Mouse (Mus musculus): Measurements from ENCODE around the gene Tle3. TPM values are rescaled to one million over a fixed set of nuclear protein-coding genes. Genes with fewer than 3 reads are reported as not detected.

The Tle3 gene
- total RNA-seq, 2 experiments from 2014 or later: 69.2 to 71.5 TPM

GRCm38 (mm10) chr9:61402716-61403115 is 30.6 kb downstream of the Tle3 start:
- intact Hi-C loops (cut with DNase I): no loop called here

DNA sequence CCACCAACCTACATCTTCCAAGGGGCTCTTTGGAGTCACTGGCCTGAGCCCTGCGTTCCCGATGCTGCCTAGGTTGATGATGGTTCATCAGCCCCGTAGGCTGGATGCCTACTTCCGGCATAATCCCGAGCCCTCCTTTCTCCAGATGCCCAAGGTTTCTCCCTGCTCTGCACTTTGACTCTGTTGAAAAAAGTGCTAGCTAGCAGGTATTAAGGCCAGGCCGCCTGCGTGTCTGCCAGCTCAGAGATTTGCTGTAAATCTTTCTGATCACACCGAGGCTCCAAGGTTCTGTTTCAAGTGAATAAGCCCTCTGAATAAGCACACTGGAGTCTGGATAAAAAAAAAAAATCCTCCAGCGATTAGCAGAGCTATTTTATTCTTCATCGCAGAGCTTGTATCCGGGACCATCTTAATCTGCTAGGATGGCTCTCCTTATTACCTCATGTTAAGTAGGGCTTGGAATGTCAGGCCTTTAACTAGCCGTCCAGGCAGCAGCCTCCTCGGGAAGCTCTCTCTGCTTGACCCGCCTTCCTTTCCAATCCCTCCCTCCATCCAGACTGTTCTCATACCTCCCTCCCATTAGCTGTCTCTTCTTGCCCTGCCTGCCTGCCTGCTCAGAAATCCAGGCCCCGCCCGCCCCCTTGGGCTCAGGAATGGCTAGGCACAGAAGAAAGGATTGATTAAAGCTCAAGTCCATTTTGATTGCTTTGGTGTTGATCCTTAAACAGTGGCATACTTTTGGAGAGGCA is 31.9 kb downstream of the Tle3 start:
- Histone ChIP-seq H3K4me3 (no peak overlapping the region), H3K27ac (no peak overlapping the region)
- DNase-seq (ENCODE audit: extremely low spot score in 1 of 2, low spot score in 2 of 2): no peak
- intact Hi-C loops (cut with DNase I): no loop called here
- TF ChIP-seq CTCF (IDR thresholded peaks at IDR 0.05): no peak

More at GRCm38 (mm10) chr9:61402716-61403115, 30.6 kb downstream of the Tle3 start:
- no peak overlapping the region for H3K27ac ChIP-seq
- DNase-seq (ENCODE audit: extremely low spot score in 1 of 2, low spot score in 2 of 2): no peak
- no peak for TF ChIP-seq CTCF (IDR thresholded peaks at IDR 0.05)
- H3K4me3 ChIP-seq: no peak overlapping the region

- no peak for DNase-seq (ENCODE audit: extremely low spot score in 1 of 2, low spot score in 2 of 2)
- intact Hi-C loops (cut with DNase I): no loop called here
- no peak overlapping the region for H3K4me3 ChIP-seq
- no peak for TF ChIP-seq CTCF (IDR thresholded peaks at IDR 0.05)
- no peak overlapping the region for H3K27ac ChIP-seq
These were observed 32.4 kb downstream of the Tle3 start for GRCm38 (mm10) chr9:61404615-61404980.

DNA sequence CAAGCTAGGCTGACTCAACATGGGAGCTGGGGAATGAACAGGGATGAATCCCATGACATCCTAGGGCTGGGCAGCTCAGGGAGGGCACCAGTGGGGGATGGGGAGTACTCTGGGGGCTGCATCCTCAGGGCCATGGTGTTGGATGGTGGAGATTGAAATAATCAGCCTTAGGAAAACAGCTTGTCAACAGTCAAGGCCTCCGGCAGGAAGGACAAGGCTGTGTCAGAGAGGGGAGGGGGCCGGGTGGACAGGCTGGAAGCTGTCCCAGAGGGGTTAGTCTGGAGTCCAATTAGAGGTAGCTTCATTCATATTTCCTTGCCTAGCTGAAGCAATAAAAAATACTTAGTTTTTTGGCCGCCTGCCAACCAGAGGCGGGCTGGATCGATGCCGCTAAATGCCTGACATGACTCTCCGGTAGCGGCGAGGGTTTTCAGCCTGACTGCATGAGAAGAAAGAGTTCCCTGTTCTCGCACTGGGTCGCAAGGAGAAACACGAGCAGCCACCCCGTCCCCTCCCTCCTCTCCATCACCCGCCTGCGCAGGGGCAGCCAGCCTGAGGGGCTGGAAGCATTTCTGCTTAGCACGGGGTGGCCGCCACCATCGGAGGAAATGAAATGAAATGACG is 32.9 kb downstream of the Tle3 start:
- Histone ChIP-seq H3K27ac (no peak overlapping the region; the same call in 1 of the 2 replicates), H3K4me3 (peak overlapping the region; percentile 25)
- peak; percentile 68 to 82 for DNase-seq (ENCODE audit: extremely low spot score in 1 of 2, low spot score in 2 of 2)
- TF ChIP-seq CTCF (IDR thresholded peaks at IDR 0.05): no peak
- intact Hi-C loops (cut with DNase I): loop anchor here (1.0 kb wide), 1 partner anchor 32 kb away; no protein-coding TSS in a partner anchor

DNA sequence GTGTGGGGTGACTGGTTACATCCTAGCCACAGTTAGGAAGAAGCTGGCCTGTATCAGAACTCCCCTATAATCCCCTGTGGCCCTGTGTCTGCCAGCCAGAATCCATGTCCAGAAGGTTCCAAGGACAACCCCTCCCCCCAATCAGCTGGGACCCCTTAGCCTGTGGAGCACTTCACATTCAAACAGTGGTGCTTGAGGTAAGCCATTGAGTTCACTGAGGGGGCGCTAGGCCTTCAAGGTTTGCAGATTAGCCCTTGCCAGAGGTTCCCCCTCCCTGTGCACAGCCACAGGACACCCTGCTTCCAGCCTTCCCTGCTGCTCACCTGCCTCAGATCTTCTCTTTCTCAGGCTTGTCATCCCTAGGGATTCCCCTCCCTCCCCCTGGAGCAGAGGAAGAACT is 34.2 kb downstream of the Tle3 start:
- no peak for TF ChIP-seq CTCF (IDR thresholded peaks at IDR 0.05)
- intact Hi-C loops (cut with DNase I): no loop called here
- H3K27ac ChIP-seq: no peak overlapping the region

DNA sequence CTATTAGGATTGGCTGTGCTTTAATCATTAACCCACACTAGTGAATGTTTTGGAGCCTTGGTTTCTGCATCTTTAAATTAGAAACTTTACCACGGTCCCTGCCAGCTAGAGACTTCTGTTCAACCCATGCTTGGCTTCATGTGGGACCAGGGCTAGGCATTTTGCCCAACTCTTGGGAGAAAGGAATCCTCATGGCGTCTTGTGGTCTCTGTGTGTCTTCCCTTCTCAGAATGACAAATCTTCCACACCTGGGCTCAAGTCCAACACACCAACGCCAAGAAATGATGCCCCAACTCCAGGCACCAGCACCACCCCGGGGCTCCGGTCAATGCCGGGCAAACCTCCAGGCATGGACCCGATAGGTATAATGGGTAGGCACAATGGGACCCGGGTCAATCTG is 36.9 kb downstream of the Tle3 start:
- no peak for TF ChIP-seq CTCF (IDR thresholded peaks at IDR 0.05)
- Histone ChIP-seq H3K27ac (no peak overlapping the region), H3K4me3 (no peak overlapping the region)
- intact Hi-C loops (cut with DNase I): no loop called here
- no peak for DNase-seq (ENCODE audit: extremely low spot score in 1 of 2, low spot score in 2 of 2)

More for the DNA sequence above, 34.2 kb downstream of the Tle3 start:
- DNase-seq (ENCODE audit: extremely low spot score in 1 of 2, low spot score in 2 of 2): no peak
- H3K4me3 ChIP-seq: no peak overlapping the region

DNA sequence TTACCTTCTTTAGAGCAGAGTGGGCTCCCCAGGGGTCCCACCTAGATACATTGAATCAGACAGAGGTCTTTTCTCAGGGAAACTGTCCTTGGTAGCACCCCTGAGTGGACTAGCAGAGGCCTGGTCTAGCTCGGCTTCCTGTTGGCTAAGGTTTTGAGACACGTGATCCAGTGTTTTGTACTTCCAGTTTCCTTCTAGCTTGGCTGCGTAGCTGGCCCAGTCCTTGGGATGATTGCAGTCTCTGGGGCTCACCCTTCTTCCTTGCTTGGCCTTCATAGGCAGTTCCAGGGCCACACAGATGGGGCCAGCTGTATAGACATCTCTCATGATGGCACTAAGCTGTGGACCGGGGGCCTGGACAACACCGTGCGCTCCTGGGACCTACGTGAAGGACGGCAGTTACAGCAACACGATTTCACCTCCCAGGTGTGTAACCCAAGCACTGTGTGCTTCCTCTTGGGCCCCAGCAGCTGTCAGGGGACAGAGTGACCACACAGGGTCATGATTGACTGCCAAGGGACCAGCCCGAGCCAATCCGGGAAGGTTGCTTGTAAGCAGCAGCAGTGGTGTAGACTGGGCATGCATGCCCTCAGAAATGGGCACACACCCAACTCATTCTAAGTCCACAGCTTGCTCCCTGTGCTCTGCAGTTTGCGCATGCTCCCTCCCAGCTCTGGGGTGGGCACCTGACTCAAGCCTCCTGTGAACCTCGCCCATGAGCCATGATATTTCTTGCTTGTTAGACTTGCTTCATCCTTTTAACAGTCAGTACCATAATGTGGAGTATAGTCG is 41.7 kb downstream of the Tle3 start:
- intact Hi-C loops (cut with DNase I): no loop called here
- DNase-seq (ENCODE audit: extremely low spot score in 1 of 2, low spot score in 2 of 2): no peak
- no peak for TF ChIP-seq CTCF (IDR thresholded peaks at IDR 0.05)
- no peak overlapping the region for H3K4me3 ChIP-seq
- H3K27ac ChIP-seq: no peak overlapping the region

DNA sequence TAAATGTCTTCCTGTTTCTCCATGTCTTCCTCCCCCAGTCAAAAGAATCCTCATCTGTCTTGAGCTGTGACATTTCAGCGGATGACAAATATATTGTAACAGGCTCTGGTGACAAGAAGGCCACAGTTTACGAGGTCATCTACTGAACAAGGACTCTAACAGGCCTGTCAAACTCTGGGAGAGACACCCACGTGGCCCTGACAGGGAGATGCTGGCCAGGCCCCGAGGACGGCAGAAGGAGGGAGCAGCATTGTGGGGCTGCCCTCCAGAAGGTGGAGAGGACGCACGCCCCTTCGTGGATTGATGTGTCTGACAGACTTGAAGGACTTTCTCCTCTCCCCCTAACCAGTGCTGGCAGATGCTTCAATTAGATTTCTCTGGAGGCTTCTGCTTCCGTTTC is 44.4 kb downstream of the Tle3 start:
- no peak overlapping the region for H3K27ac ChIP-seq
- H3K4me3 ChIP-seq: no peak overlapping the region
- intact Hi-C loops (cut with DNase I): no loop called here
- DNase-seq (ENCODE audit: extremely low spot score in 1 of 2, low spot score in 2 of 2): no peak
- no peak for TF ChIP-seq CTCF (IDR thresholded peaks at IDR 0.05)

DNA sequence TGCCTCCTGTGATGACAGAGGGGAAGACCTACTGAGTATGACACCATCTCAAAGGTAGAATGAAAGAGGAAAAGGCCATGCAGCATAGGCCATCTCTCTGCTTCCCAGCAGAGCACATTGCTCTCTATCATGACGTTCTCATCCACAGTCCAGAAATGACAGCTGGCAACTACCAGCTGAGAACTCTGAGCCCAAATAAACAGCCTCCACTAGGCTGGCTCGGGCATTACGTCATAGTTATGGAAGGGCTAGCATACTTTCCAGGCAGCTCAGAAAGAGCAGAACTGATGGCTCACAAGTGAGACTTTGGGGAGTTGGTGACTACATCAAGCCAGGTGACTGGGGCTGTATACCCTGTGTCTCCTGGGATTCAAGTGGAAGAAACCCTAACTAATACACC is 49.5 kb downstream of the Tle3 start:
- no peak overlapping the region for H3K27ac ChIP-seq
- TF ChIP-seq CTCF (IDR thresholded peaks at IDR 0.05): no peak
- intact Hi-C loops (cut with DNase I): no loop called here
- H3K4me3 ChIP-seq: no peak overlapping the region
- no peak for DNase-seq (ENCODE audit: extremely low spot score in 1 of 2, low spot score in 2 of 2)

DNA sequence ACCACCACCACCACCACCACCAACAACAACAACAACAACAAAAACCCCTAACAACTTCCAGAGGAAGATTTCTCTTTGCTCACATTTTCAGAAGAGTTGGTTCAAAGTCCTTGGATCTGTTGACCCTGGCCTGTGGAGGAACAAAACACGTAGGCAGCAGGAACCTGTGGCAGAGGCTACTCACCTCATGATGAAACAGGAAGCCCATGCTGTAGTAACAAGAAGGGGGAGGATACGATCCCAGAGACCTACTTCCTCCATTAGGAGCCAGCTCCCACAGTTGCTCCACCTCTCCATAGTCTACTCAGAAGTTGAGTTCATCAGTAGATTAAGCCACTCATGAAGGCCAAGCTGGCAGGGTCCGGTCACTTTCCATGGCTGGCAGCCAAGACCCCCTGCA is 52.1 kb downstream of the Tle3 start:
- DNase-seq (ENCODE audit: extremely low spot score in 1 of 2, low spot score in 2 of 2): no peak
- intact Hi-C loops (cut with DNase I): no loop called here
- Histone ChIP-seq H3K4me3 (no peak overlapping the region), H3K27ac (no peak overlapping the region)
- TF ChIP-seq CTCF (IDR thresholded peaks at IDR 0.05): no peak

- no peak for TF ChIP-seq CTCF (IDR thresholded peaks at IDR 0.05)
- no peak overlapping the region for H3K27ac ChIP-seq
- H3K4me3 ChIP-seq: no peak overlapping the region
- intact Hi-C loops (cut with DNase I): no loop called here
- no peak for DNase-seq (ENCODE audit: extremely low spot score in 1 of 2, low spot score in 2 of 2)
These were observed 54.3 kb downstream of the Tle3 start for GRCm38 (mm10) chr9:61426493-61426892.

DNA sequence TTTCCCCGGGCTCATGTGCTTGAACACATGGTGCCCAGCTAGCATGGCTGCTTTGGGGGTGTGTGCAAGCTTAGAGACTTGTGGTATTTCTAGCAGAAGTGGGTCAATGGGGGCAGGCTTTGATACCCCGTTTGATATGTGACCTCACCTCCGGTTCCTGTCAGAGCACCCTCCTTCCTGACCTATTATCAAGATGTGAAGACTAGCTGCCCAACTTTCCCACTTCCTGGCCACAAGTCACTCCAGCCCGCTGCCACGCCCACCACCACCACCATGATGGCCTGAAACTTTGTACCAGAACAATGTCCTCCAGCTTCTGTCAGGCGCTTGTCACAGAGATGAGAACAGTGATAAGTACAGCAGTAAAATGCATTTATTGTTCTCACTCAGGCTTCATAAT is 54.9 kb downstream of the Tle3 start:
- intact Hi-C loops (cut with DNase I): no loop called here
- TF ChIP-seq CTCF (IDR thresholded peaks at IDR 0.05): no peak
- no peak for DNase-seq (ENCODE audit: extremely low spot score in 1 of 2, low spot score in 2 of 2)
- H3K4me3 ChIP-seq: no peak overlapping the region
- H3K27ac ChIP-seq: no peak overlapping the region
